8 mouse cellular contexts compared by ENCODE assay signal in genomic region chr14:52106741-52107140, GRCm38 (mm10). TPM values are rescaled to one million over a fixed set of nuclear protein-coding genes. Genes with fewer than 3 reads are reported as not detected.
A peak's percentile ranks its signal among the peaks of the same experiment; 100 is the strongest.
DNase-seq lines count a peak whose midpoint lies in the region; ATAC-seq and TF ChIP-seq lines count a peak whose summit lies in the region.

No protein-coding gene starts in this region.

- peak overlapping the region; percentile 21 for H3K4me2 ChIP-seq in forebrain, embryonic 13.5 days
- H3K4me2 ChIP-seq in kidney, embryonic 15.5 days: peak overlapping the region; percentile 40

- peaks cover 24% of the 10 kb centered on the region for H3K4me1 ChIP-seq in forebrain, embryonic 13.5 days
- peaks cover 29% of the 10 kb centered on the region for H3K4me1 ChIP-seq in forebrain, embryonic 10.5 days
- peaks cover 32% of the 10 kb centered on the region for H3K4me1 ChIP-seq in kidney, embryonic 15.5 days
- H3K4me1 ChIP-seq in liver, adult 2 months (ENCODE audit: control insufficient read depth, insufficient read depth, low read length): peaks cover 7% of the 10 kb centered on the region
- H3K4me1 ChIP-seq in olfactory bulb, adult 2 months (ENCODE audit: control insufficient read depth, insufficient read depth, low read length): peaks cover 2% of the 10 kb centered on the region; the same call in 1 of the 2 replicates

- 0 out of 2 replicates have a peak overlapping the region, but pooled peaks have one; percentile 7 for H3K9ac ChIP-seq in forebrain, embryonic 13.5 days
- H3K9ac ChIP-seq in kidney, embryonic 15.5 days: 0 out of 2 replicates have a peak overlapping the region, but pooled peaks have one; percentile 16
- H3K9ac ChIP-seq in liver, adult 2 months (ENCODE audit: low read depth, low read length): peak overlapping the region; percentile 20; the same call in 1 of the 2 replicates

- H3K4me3 ChIP-seq in forebrain, embryonic 13.5 days: no peak overlapping the region
- no peak overlapping the region for H3K4me3 ChIP-seq in forebrain, embryonic 10.5 days
- no peak overlapping the region for H3K4me3 ChIP-seq in kidney, embryonic 15.5 days (replicated peaks)
- no peak overlapping the region for H3K4me3 ChIP-seq in liver, adult 2 months (ENCODE audit: insufficient read depth, low read depth, low read length)
- H3K4me3 ChIP-seq in olfactory bulb, adult 2 months (ENCODE audit: insufficient read depth, low read depth, low read length): no peak overlapping the region

- peaks cover 4% of the 10 kb centered on the region for H3K36me3 ChIP-seq in forebrain, embryonic 13.5 days (ENCODE audit: poor library complexity, severe bottlenecking)
- peaks cover 7% of the 10 kb centered on the region for H3K36me3 ChIP-seq in forebrain, embryonic 10.5 days (replicated peaks)
- peaks cover 6% of the 10 kb centered on the region for H3K36me3 ChIP-seq in kidney, embryonic 15.5 days
- peaks cover 2% of the 10 kb centered on the region; the same call in 1 of the 2 replicates for H3K36me3 ChIP-seq in liver, adult 2 months (ENCODE audit: control insufficient read depth, insufficient read depth, low read length)

- no peak for TF ChIP-seq POLR2A in liver, adult 2 months (IDR thresholded peaks at IDR 0.05; ENCODE audit: extremely low read depth, insufficient read depth, low read length)
- TF ChIP-seq POLR2A in olfactory bulb, adult 2 months (IDR thresholded peaks at IDR 0.05; ENCODE audit: insufficient read depth, low read depth, low read length): no peak

- H3K27ac ChIP-seq in forebrain, embryonic 13.5 days: peak overlapping the region; percentile 60
- H3K27ac ChIP-seq in forebrain, embryonic 10.5 days: no peak overlapping the region
- H3K27ac ChIP-seq in kidney, embryonic 15.5 days: peak overlapping the region; percentile 91
- peak overlapping the region; percentile 78 for H3K27ac ChIP-seq in liver, adult 2 months (replicated peaks; ENCODE audit: insufficient read depth, low read depth, low read length)
- 0 out of 2 replicates have a peak overlapping the region, but pooled peaks have one; percentile 33 for H3K27ac ChIP-seq in olfactory bulb, adult 2 months (ENCODE audit: insufficient read depth, low read depth, low read length)

- no peaks in the 10 kb centered on the region for H3K27me3 ChIP-seq in forebrain, embryonic 13.5 days
- H3K27me3 ChIP-seq in forebrain, embryonic 10.5 days (ENCODE audit: poor library complexity, severe bottlenecking): no peaks in the 10 kb centered on the region
- H3K27me3 ChIP-seq in kidney, embryonic 15.5 days: no peaks in the 10 kb centered on the region
- H3K27me3 ChIP-seq in liver, adult 2 months (ENCODE audit: control insufficient read depth, insufficient read depth, low read length): no peaks in the 10 kb centered on the region

- DNase-seq in forebrain, embryonic 10.5 days (ENCODE audit: extremely low spot score, low spot score): no peak
- DNase-seq in cerebellum, adult 9-10 months: peak; percentile 84
- peak; percentile 40 to 55 for DNase-seq in heart, adult 9 months (ENCODE audit: low spot score in 2 of 2)
- DNase-seq in liver, adult 2 months (ENCODE audit: extremely low read depth, low read depth, low spot score): no peak
- peak; percentile 49 to 68 for DNase-seq in urinary bladder, postnatal 4 days (ENCODE audit: low spot score in 2 of 2)

- 23% methylated on average over 10 of the region's 10 CpGs for WGBS in forebrain, embryonic 13.5 days
- 41% methylated on average over 10 of the region's 10 CpGs for WGBS in forebrain, embryonic 10.5 days
- WGBS in kidney, embryonic 15.5 days: 13% methylated on average over 10 of the region's 10 CpGs
- WGBS in liver, adult 2 months: 14% methylated on average over 10 of the region's 10 CpGs
- WGBS in olfactory bulb, adult 2 months: 7% methylated on average over 10 of the region's 10 CpGs

- no peak for TF ChIP-seq CTCF in liver, adult 2 months (IDR thresholded peaks at IDR 0.05; ENCODE audit: low read depth, low read length)
- TF ChIP-seq CTCF in olfactory bulb, adult 2 months (IDR thresholded peaks at IDR 0.05; ENCODE audit: insufficient read depth, low read depth, low read length): no peak

- no peak for ATAC-seq in forebrain, embryonic 13.5 days
- ATAC-seq in kidney, embryonic 15.5 days (replicated peaks; ENCODE audit: low FRiP score): no peak

- H3K79me2 ChIP-seq in liver, adult 2 months (ENCODE audit: control insufficient read depth, insufficient read depth, low read length): peaks cover 12% of the 10 kb centered on the region; the same call in 1 of the 2 replicates

- H3K9me3 ChIP-seq in forebrain, embryonic 13.5 days (replicated peaks): no peaks in the 10 kb centered on the region
- no peaks in the 10 kb centered on the region for H3K9me3 ChIP-seq in forebrain, embryonic 10.5 days
- no peaks in the 10 kb centered on the region for H3K9me3 ChIP-seq in kidney, embryonic 15.5 days (replicated peaks)

RNA-seq across cellular contexts. Expression of gene Hnrnpc, which starts 2.9 kb away (rescaled TPM):
- polyA plus RNA-seq in forebrain, embryonic 13.5 days (2015; fragmentation: Nextera tagmentation; extraction: Ambion mirVana): 830 and 894 TPM in 2 replicates
- polyA plus RNA-seq in forebrain, embryonic 10.5 days (2016; fragmentation: Nextera tagmentation; extraction: Ambion mirVana): 894 and 948 TPM in 2 replicates
- 682 and 728 TPM in 2 replicates for polyA plus RNA-seq in kidney, embryonic 15.5 days (2015; fragmentation: Nextera tagmentation; extraction: Ambion mirVana)
- total RNA-seq in liver, adult 2 months (2014; rRNA removed): 77.5 and 84.4 TPM in 2 replicates
- polyA plus RNA-seq in liver, adult 2 months (2012; rRNA removed): 50.8 and 55.8 TPM in 2 replicates
- polyA plus RNA-seq in olfactory bulb, adult 2 months (2012; ENCODE audit: insufficient read depth, insufficient read length, low replicate concordance, missing spikeins): 795 TPM in 1 of 2 replicates, not detected in the other

RNA-seq across cellular contexts. Expression of gene Rpgrip1, which starts 3.8 kb away (rescaled TPM):
- polyA plus RNA-seq in forebrain, embryonic 13.5 days (2015; fragmentation: Nextera tagmentation; extraction: Ambion mirVana): 82.5 and 91.0 TPM in 2 replicates
- 130 and 134 TPM in 2 replicates for polyA plus RNA-seq in forebrain, embryonic 10.5 days (2016; fragmentation: Nextera tagmentation; extraction: Ambion mirVana)
- 79.3 and 81.1 TPM in 2 replicates for polyA plus RNA-seq in kidney, embryonic 15.5 days (2015; fragmentation: Nextera tagmentation; extraction: Ambion mirVana)
- total RNA-seq in liver, adult 2 months (2014; rRNA removed): 0.55 and 1.2 TPM in 2 replicates
- polyA plus RNA-seq in liver, adult 2 months (2012; rRNA removed): 0.35 and 0.50 TPM in 2 replicates
- polyA plus RNA-seq in olfactory bulb, adult 2 months (2012; ENCODE audit: insufficient read depth, insufficient read length, low replicate concordance, missing spikeins): not detected in 2 replicates

Comparison
In these comparisons a context has a peak if more than half of its experiments do, and no peak if none do; other contexts are left out.
1. DNase-seq: peak in cerebellum, adult 9-10 months (single experiment), heart, adult 9 months (2 of 2) and urinary bladder, postnatal 4 days (2 of 2); none in forebrain, embryonic 10.5 days (single experiment) and liver, adult 2 months (single experiment).
2. Peak in every context shown above with its lines, with median percentiles within 50 percentile points of each other: H3K9ac ChIP-seq.